Mouse (Mus musculus): ENCODE data around the gene Cybrd1. TPM values are rescaled to one million over a fixed set of nuclear protein-coding genes. Genes with fewer than 3 reads are reported as not detected.

The Cybrd1 gene
- polyA plus RNA-seq, 1 experiment from 2014 or later = 0.60 TPM

GRCm38 (mm10) chr2:71096170-71096569, 21.6 kb upstream of the Cybrd1 start:
- no peaks in the 10 kb centered on the region for H3K9me3 ChIP-seq (ENCODE audit: control insufficient read depth, low read length)
- no peaks in the 10 kb centered on the region; the same call in 1 of the 2 replicates for H3K36me3 ChIP-seq (ENCODE audit: control insufficient read depth, insufficient read depth, low read length)
- DNase-seq (ENCODE audit: low spot score) = no peak
- no peak overlapping the region for H3K4me3 ChIP-seq (ENCODE audit: low read depth, low read length)
- no peak overlapping the region for H3K27ac ChIP-seq (replicated peaks; ENCODE audit: low read depth, low read length)
- H3K27me3 ChIP-seq (ENCODE audit: control insufficient read depth, insufficient read depth, low read length) = no peaks in the 10 kb centered on the region
- ATAC-seq (ENCODE audit: insufficient number of reproducible peaks, low FRiP score, low TSS enrichment, low read depth) = no peak
- no peak overlapping the region for H3K9ac ChIP-seq (ENCODE audit: low read length)
- WGBS = 77% methylated on average over 7 of the region's 7 CpGs
- H3K4me1 ChIP-seq (ENCODE audit: control insufficient read depth, insufficient read depth, low read length) = no peaks in the 10 kb centered on the region
- no peak overlapping the region for H3K4me2 ChIP-seq (ENCODE audit: low read depth, severe bottlenecking)

GRCm38 (mm10) chr2:71102621-71103291, 15.0 kb upstream of the Cybrd1 start:
- 82% methylated on average over 10 of the region's 10 CpGs for WGBS
- no peaks in the 10 kb centered on the region for H3K4me1 ChIP-seq (ENCODE audit: control insufficient read depth, insufficient read depth, low read length)
- no peak overlapping the region for H3K27ac ChIP-seq (replicated peaks; ENCODE audit: low read depth, low read length)
- no peaks in the 10 kb centered on the region for H3K9me3 ChIP-seq (ENCODE audit: control insufficient read depth, low read length)
- ATAC-seq (ENCODE audit: insufficient number of reproducible peaks, low FRiP score, low TSS enrichment, low read depth) = no peak
- no peak overlapping the region for H3K4me2 ChIP-seq (ENCODE audit: low read depth, severe bottlenecking)
- DNase-seq (ENCODE audit: low spot score) = no peak
- no peaks in the 10 kb centered on the region for H3K27me3 ChIP-seq (ENCODE audit: control insufficient read depth, insufficient read depth, low read length)
- H3K9ac ChIP-seq (ENCODE audit: low read length) = no peak overlapping the region
- no peaks in the 10 kb centered on the region; the same call in 1 of the 2 replicates for H3K36me3 ChIP-seq (ENCODE audit: control insufficient read depth, insufficient read depth, low read length)
- H3K4me3 ChIP-seq (ENCODE audit: low read depth, low read length) = no peak overlapping the region

GRCm38 (mm10) chr2:71103292-71103680, 14.4 kb upstream of the Cybrd1 start:
- DNase-seq (ENCODE audit: low spot score) (no peak), ATAC-seq (ENCODE audit: insufficient number of reproducible peaks, low FRiP score, low TSS enrichment, low read depth) (no peak)
- Histone ChIP-seq H3K9ac (ENCODE audit: low read length) (no peak overlapping the region), H3K4me3 (ENCODE audit: low read depth, low read length) (no peak overlapping the region), H3K36me3 (ENCODE audit: control insufficient read depth, insufficient read depth, low read length) (no peaks in the 10 kb centered on the region; the same call in 1 of the 2 replicates), H3K4me2 (ENCODE audit: low read depth, severe bottlenecking) (no peak overlapping the region), H3K27ac (replicated peaks; ENCODE audit: low read depth, low read length) (no peak overlapping the region), H3K4me1 (ENCODE audit: control insufficient read depth, insufficient read depth, low read length) (no peaks in the 10 kb centered on the region), H3K9me3 (ENCODE audit: control insufficient read depth, low read length) (no peaks in the 10 kb centered on the region), H3K27me3 (ENCODE audit: control insufficient read depth, insufficient read depth, low read length) (no peaks in the 10 kb centered on the region)
- WGBS = 89% methylated on average over 4 of the region's 4 CpGs

- Histone ChIP-seq H3K27me3 (ENCODE audit: control insufficient read depth, insufficient read depth, low read length) (no peaks in the 10 kb centered on the region), H3K9me3 (ENCODE audit: control insufficient read depth, low read length) (no peaks in the 10 kb centered on the region), H3K9ac (ENCODE audit: low read length) (no peak overlapping the region), H3K27ac (replicated peaks; ENCODE audit: low read depth, low read length) (no peak overlapping the region), H3K36me3 (ENCODE audit: control insufficient read depth, insufficient read depth, low read length) (no peaks in the 10 kb centered on the region; the same call in 1 of the 2 replicates), H3K4me3 (ENCODE audit: low read depth, low read length) (no peak overlapping the region), H3K4me1 (ENCODE audit: control insufficient read depth, insufficient read depth, low read length) (no peaks in the 10 kb centered on the region), H3K4me2 (ENCODE audit: low read depth, severe bottlenecking) (no peak overlapping the region)
- WGBS = 74% methylated on average over 3 of the region's 3 CpGs
- no peak for DNase-seq (ENCODE audit: low spot score)
- ATAC-seq (ENCODE audit: insufficient number of reproducible peaks, low FRiP score, low TSS enrichment, low read depth) = no peak
These were observed 13.0 kb upstream of the Cybrd1 start for GRCm38 (mm10) chr2:71104696-71105095.

GRCm38 (mm10) chr2:71105469-71106215, 12.1 kb upstream of the Cybrd1 start:
- H3K4me1 ChIP-seq (ENCODE audit: control insufficient read depth, insufficient read depth, low read length) = no peaks in the 10 kb centered on the region
- no peak overlapping the region for H3K9ac ChIP-seq (ENCODE audit: low read length)
- H3K4me2 ChIP-seq (ENCODE audit: low read depth, severe bottlenecking) = no peak overlapping the region
- H3K27ac ChIP-seq (replicated peaks; ENCODE audit: low read depth, low read length) = no peak overlapping the region
- no peak for DNase-seq (ENCODE audit: low spot score)
- no peaks in the 10 kb centered on the region for H3K9me3 ChIP-seq (ENCODE audit: control insufficient read depth, low read length)
- no peaks in the 10 kb centered on the region; the same call in 1 of the 2 replicates for H3K36me3 ChIP-seq (ENCODE audit: control insufficient read depth, insufficient read depth, low read length)
- no peak overlapping the region for H3K4me3 ChIP-seq (ENCODE audit: low read depth, low read length)
- no peak for ATAC-seq (ENCODE audit: insufficient number of reproducible peaks, low FRiP score, low TSS enrichment, low read depth)
- WGBS = 90% methylated on average over 14 of the region's 14 CpGs
- no peaks in the 10 kb centered on the region for H3K27me3 ChIP-seq (ENCODE audit: control insufficient read depth, insufficient read depth, low read length)

- Histone ChIP-seq H3K27me3 (ENCODE audit: control insufficient read depth, insufficient read depth, low read length) (no peaks in the 10 kb centered on the region), H3K9ac (ENCODE audit: low read length) (no peak overlapping the region), H3K4me1 (ENCODE audit: control insufficient read depth, insufficient read depth, low read length) (no peaks in the 10 kb centered on the region), H3K27ac (replicated peaks; ENCODE audit: low read depth, low read length) (no peak overlapping the region), H3K36me3 (ENCODE audit: control insufficient read depth, insufficient read depth, low read length) (no peaks in the 10 kb centered on the region), H3K4me2 (ENCODE audit: low read depth, severe bottlenecking) (no peak overlapping the region), H3K4me3 (ENCODE audit: low read depth, low read length) (no peak overlapping the region), H3K9me3 (ENCODE audit: control insufficient read depth, low read length) (no peaks in the 10 kb centered on the region)
- ATAC-seq (ENCODE audit: insufficient number of reproducible peaks, low FRiP score, low TSS enrichment, low read depth) (no peak), DNase-seq (ENCODE audit: low spot score) (no peak)
- WGBS = 82% methylated on average over 2 of the region's 2 CpGs
These were observed 10.5 kb upstream of the Cybrd1 start for GRCm38 (mm10) chr2:71107225-71107624.

- ATAC-seq (ENCODE audit: insufficient number of reproducible peaks, low FRiP score, low TSS enrichment, low read depth) (no peak), DNase-seq (ENCODE audit: low spot score) (no peak)
- H3K9me3 ChIP-seq (ENCODE audit: control insufficient read depth, low read length) = no peaks in the 10 kb centered on the region
These were observed 9.2 kb upstream of the Cybrd1 start for GRCm38 (mm10) chr2:71108541-71108940.

GRCm38 (mm10) chr2:71113489-71114171, 4.1 kb upstream of the Cybrd1 start:
- no peak overlapping the region for H3K4me2 ChIP-seq (ENCODE audit: low read depth, severe bottlenecking)
- ATAC-seq (ENCODE audit: insufficient number of reproducible peaks, low FRiP score, low TSS enrichment, low read depth) (no peak), DNase-seq (ENCODE audit: low spot score) (no peak)
- H3K4me1 ChIP-seq (ENCODE audit: control insufficient read depth, insufficient read depth, low read length) = 0 out of 2 replicates have a peak, but pooled peaks cover 4% of the 10 kb centered on the region
- no peak overlapping the region for H3K4me3 ChIP-seq (ENCODE audit: low read depth, low read length)
- no peak overlapping the region for H3K27ac ChIP-seq (replicated peaks; ENCODE audit: low read depth, low read length)
- no peaks in the 10 kb centered on the region for H3K9me3 ChIP-seq (ENCODE audit: control insufficient read depth, low read length)
- peaks cover 2% of the 10 kb centered on the region; the same call in 1 of the 2 replicates for H3K27me3 ChIP-seq (ENCODE audit: control insufficient read depth, insufficient read depth, low read length)
- 74% methylated on average over 6 of the region's 6 CpGs for WGBS
- H3K9ac ChIP-seq (ENCODE audit: low read length) = no peak overlapping the region
- no peaks in the 10 kb centered on the region for H3K36me3 ChIP-seq (ENCODE audit: control insufficient read depth, insufficient read depth, low read length)

More at GRCm38 (mm10) chr2:71108541-71108940, 9.2 kb upstream of the Cybrd1 start:
- H3K27ac ChIP-seq (replicated peaks; ENCODE audit: low read depth, low read length) = no peak overlapping the region
- no peaks in the 10 kb centered on the region for H3K27me3 ChIP-seq (ENCODE audit: control insufficient read depth, insufficient read depth, low read length)
- no peaks in the 10 kb centered on the region for H3K36me3 ChIP-seq (ENCODE audit: control insufficient read depth, insufficient read depth, low read length)
- H3K4me1 ChIP-seq (ENCODE audit: control insufficient read depth, insufficient read depth, low read length) = no peaks in the 10 kb centered on the region
- H3K4me3 ChIP-seq (ENCODE audit: low read depth, low read length) = no peak overlapping the region
- H3K9ac ChIP-seq (ENCODE audit: low read length) = no peak overlapping the region
- H3K4me2 ChIP-seq (ENCODE audit: low read depth, severe bottlenecking) = no peak overlapping the region
- 49% methylated on average over 3 of the region's 3 CpGs for WGBS
